9 mouse cellular contexts compared by ENCODE assay signal in genomic region chr5:47979371-47979770, GRCm38 (mm10). TPM values are rescaled to one million over a fixed set of nuclear protein-coding genes. Genes with fewer than 3 reads are reported as not detected.
DNase-seq lines count a peak whose midpoint lies in the region; ATAC-seq and TF ChIP-seq lines count a peak whose summit lies in the region.
"Had no signal": no experiment of that assay in that cellular context is flagged by ENCODE, and none has a peak within 500 bp of the region (broad histone marks: within the 10 kb centered on the region; RNA-seq: fewer than 3 reads in every experiment).

No protein-coding gene starts in this region.

- peak; percentile 59 for DNase-seq in hindbrain, embryonic 14.5 days (ENCODE audit: low spot score)
- DNase-seq in hindbrain, embryonic 10.5 days (ENCODE audit: low spot score) = no peak
- DNase-seq in right cerebral cortex, adult 2 months (ENCODE audit: low spot score in 2 of 2) = peak; percentile 21 to 36
- no peak for DNase-seq in right cerebral cortex, postnatal 36 days (ENCODE audit: low spot score in 2 of 2)
- DNase-seq in retina, postnatal 1 day = peak; percentile 62
- no peak for DNase-seq in heart, postnatal 36 days
- DNase-seq in gastrocnemius, postnatal 25 days = no peak

- no peak overlapping the region for H3K9ac ChIP-seq in hindbrain, embryonic 14.5 days
- H3K9ac ChIP-seq: neural tube, embryonic 13.5 days had no signal

- H3K4me1 ChIP-seq in hindbrain, embryonic 14.5 days (replicated peaks; ENCODE audit: control insufficient read depth, insufficient read depth, low read length) = 0 out of 2 replicates have a peak, but pooled peaks cover 2% of the 10 kb centered on the region
- peaks cover 16% of the 10 kb centered on the region for H3K4me1 ChIP-seq in hindbrain, embryonic 10.5 days (replicated peaks)
- H3K4me1 ChIP-seq in cortical plate, adult 2 months (ENCODE audit: control insufficient read depth, insufficient read depth, low read length) = no peaks in the 10 kb centered on the region

- H3K4me2 ChIP-seq in hindbrain, embryonic 14.5 days (replicated peaks) = no peak overlapping the region
- H3K4me2 ChIP-seq: neural tube, embryonic 13.5 days had no signal

- H3K9me3 ChIP-seq in hindbrain, embryonic 14.5 days (ENCODE audit: control insufficient read depth, low read length) = no peaks in the 10 kb centered on the region
- H3K9me3 ChIP-seq in hindbrain, embryonic 10.5 days = no peaks in the 10 kb centered on the region
- H3K9me3 ChIP-seq: neural tube, embryonic 13.5 days had no signal

- H3K27me3 ChIP-seq in hindbrain, embryonic 14.5 days (ENCODE audit: control insufficient read depth, insufficient read depth, low read length) = no peaks in the 10 kb centered on the region
- peaks cover 2% of the 10 kb centered on the region; the same call in 1 of the 2 replicates for H3K27me3 ChIP-seq in hindbrain, embryonic 10.5 days (ENCODE audit: insufficient read depth, poor library complexity, severe bottlenecking)
- H3K27me3 ChIP-seq: neural tube, embryonic 13.5 days had no signal

- ATAC-seq in hindbrain, embryonic 14.5 days (ENCODE audit: low FRiP score) = no peak

- 40% methylated on average over 4 of the region's 4 CpGs for WGBS in hindbrain, embryonic 14.5 days
- 34% methylated on average over 4 of the region's 4 CpGs for WGBS in hindbrain, embryonic 10.5 days

- intact Hi-C loops in heart, postnatal 36 days (cut with DNase I) = loop anchor here (10.0 kb wide), 1 partner anchor 965 kb away; no protein-coding TSS in a partner anchor

- peak; percentile 64 for TF ChIP-seq CTCF in cortical plate, adult 2 months (IDR thresholded peaks at IDR 0.05; ENCODE audit: extremely low read depth, insufficient read depth, low read length)

- no peak for TF ChIP-seq POLR2A in cortical plate, adult 2 months (IDR thresholded peaks at IDR 0.05; ENCODE audit: extremely low read depth, insufficient read depth, low read length)

- no peak overlapping the region for H3K27ac ChIP-seq in hindbrain, embryonic 14.5 days
- H3K27ac ChIP-seq in hindbrain, embryonic 10.5 days = no peak overlapping the region
- H3K27ac ChIP-seq in cortical plate, adult 2 months (ENCODE audit: insufficient read depth, low read length) = no peak overlapping the region
- H3K27ac ChIP-seq: neural tube, embryonic 13.5 days had no signal

- no peak overlapping the region for H3K4me3 ChIP-seq in hindbrain, embryonic 14.5 days (replicated peaks; ENCODE audit: low read length)
- H3K4me3 ChIP-seq in hindbrain, embryonic 10.5 days = no peak overlapping the region
- no peak overlapping the region for H3K4me3 ChIP-seq in cortical plate, adult 2 months (ENCODE audit: insufficient read depth, low read length)
- H3K4me3 ChIP-seq: neural tube, embryonic 13.5 days had no signal

- no peaks in the 10 kb centered on the region for H3K36me3 ChIP-seq in hindbrain, embryonic 14.5 days (replicated peaks; ENCODE audit: control insufficient read depth, insufficient read depth)
- no peaks in the 10 kb centered on the region for H3K36me3 ChIP-seq in hindbrain, embryonic 10.5 days
- H3K36me3 ChIP-seq: neural tube, embryonic 13.5 days had no signal

RNA-seq across cellular contexts. Expression of gene Slit2, which starts 3.6 kb away (rescaled TPM):
- polyA plus RNA-seq in hindbrain, embryonic 14.5 days (2014; fragmentation: Nextera tagmentation; extraction: Ambion mirVana) = 32.8 and 47.0 TPM in 2 replicates
- polyA plus RNA-seq in hindbrain, embryonic 10.5 days (2016; fragmentation: Nextera tagmentation; extraction: Ambion mirVana) = 43.1 and 55.8 TPM in 2 replicates
- 11.9 and 14.1 TPM in 2 replicates for polyA plus RNA-seq in cortical plate, adult 2 months (2012; rRNA removed)
- total RNA-seq in heart, postnatal 36 days (2021) = 1 to 10 TPM; 4.2 to 5.9 TPM
- total RNA-seq in gastrocnemius, postnatal 25 days (2021) = 1 to 10 TPM in 1 of 2 experiments, under 1 TPM in 1; 0.54 to 1.1 TPM

Comparison
In these comparisons a context has a peak if more than half of its experiments do, and no peak if none do; other contexts are left out.
1. DNase-seq: peak in hindbrain, embryonic 14.5 days (single experiment), right cerebral cortex, adult 2 months (2 of 2) and retina, postnatal 1 day (single experiment); none in hindbrain, embryonic 10.5 days (single experiment), right cerebral cortex, postnatal 36 days (0 of 2), heart, postnatal 36 days (0 of 2) and gastrocnemius, postnatal 25 days (single experiment).